Mouse (Mus musculus): Measurements from ENCODE around the gene Ighmbp2.
"Not testable (repeated sequence)": the region's sequence is repeated elsewhere in the genome, so short reads cannot be mapped to it uniquely, and the experiment has no call there.

DNA sequence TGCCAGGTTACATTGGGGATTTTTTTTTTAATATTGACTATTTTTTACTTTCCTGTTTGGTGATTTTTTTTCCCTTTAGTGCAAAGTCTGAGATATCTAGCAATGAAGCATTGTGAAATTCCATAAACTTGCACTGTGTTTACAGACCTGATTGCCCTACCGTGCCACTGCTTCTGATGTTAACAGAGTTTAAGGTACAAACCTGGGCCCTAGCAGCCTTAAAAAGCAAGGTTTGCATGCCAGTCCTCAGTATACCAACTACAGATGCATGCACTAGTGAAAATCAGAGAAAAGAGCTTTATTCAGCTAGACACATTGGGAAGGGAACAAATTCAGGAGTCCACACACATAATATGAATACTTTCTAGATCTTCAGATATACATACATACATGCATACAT is 67.9 kb downstream of the Ighmbp2 start:
- not testable (repeated sequence) for TF ChIP-seq CTCF (IDR thresholded peaks at IDR 0.05; ENCODE audit: low read depth, low read length); POLR2A (IDR thresholded peaks at IDR 0.05; ENCODE audit: extremely low read depth, insufficient read depth, low read length)

Measured in liver, adult 2 months (tissue).